Mouse (Mus musculus) heart, postnatal 0 days (tissue): ENCODE data around the gene 4931429L15Rik. TPM values are rescaled to one million over a fixed set of nuclear protein-coding genes. Genes with fewer than 3 reads are reported as not detected.

Experiments used
- ATAC-seq: fragments of 200-750 bp; cut with Nextera tagmentation; 2 replicates; pipeline ENCODE4 v1.8.0; 2017; ENCODE audit warnings: low read depth, moderate number of reproducible peaks, moderate library complexity; ENCODE audit not compliant: insufficient read depth
- DNase-seq: peaks from one replicate; pipeline ENCODE4 v3.0.0-alpha.2; 2016; ENCODE audit warnings: low spot score
- H3K27ac ChIP-seq: fragments of 300-500 bp; sonication (generic); 2 replicates; pipeline ENCODE4 v1.5.1; 2014; ENCODE audit warnings: low read depth, mild to moderate bottlenecking
- H3K27me3 ChIP-seq: fragments of 300-500 bp; sonication (generic); 2 replicates; pipeline ENCODE4 v1.6.1; 2014; ENCODE audit warnings: low read length, mixed read lengths; ENCODE audit not compliant: control insufficient read depth, insufficient read depth
- H3K36me3 ChIP-seq: fragments of 300-500 bp; sonication (generic); replicated peaks from 2 replicates; pipeline ENCODE4 v1.6.1; 2014; ENCODE audit warnings: low read length, mixed read lengths; ENCODE audit not compliant: control insufficient read depth, insufficient read depth
- H3K4me1 ChIP-seq: fragments of 300-500 bp; sonication (generic); 2 replicates; pipeline ENCODE4 v1.6.1; 2014; ENCODE audit warnings: antibody characterized with exemption; ENCODE audit not compliant: control insufficient read depth, insufficient read depth
- H3K4me2 ChIP-seq: fragments of 300-500 bp; sonication (generic); 2 replicates; pipeline ENCODE4 v1.6.1; 2014; ENCODE audit warnings: low read depth, mild to moderate bottlenecking, low read length, moderate library complexity
- H3K4me3 ChIP-seq: fragments of 300-500 bp; sonication (generic); 2 replicates; pipeline ENCODE4 v1.5.1; 2014; ENCODE audit warnings: low read depth, low read length
- H3K9ac ChIP-seq: fragments of 300-500 bp; sonication (generic); replicated peaks from 2 replicates; pipeline ENCODE4 v1.6.1; 2014; ENCODE audit warnings: low read depth, low read length, mixed read lengths
- H3K9me3 ChIP-seq: fragments of 300-500 bp; sonication (generic); replicated peaks from 2 replicates; pipeline ENCODE4 v1.6.1; 2016; ENCODE audit warnings: low read length; ENCODE audit not compliant: control insufficient read depth
- CTCF ChIP-seq: IDR thresholded peaks from 2 replicates; pipeline ENCODE4 v1.5.1; 2016; ENCODE audit warnings: antibody characterized with exemption, control low read depth, low read depth
- EP300 ChIP-seq: IDR thresholded peaks from 2 replicates; pipeline ENCODE4 v1.6.1; 2016; ENCODE audit warnings: antibody characterized with exemption, low read depth
- WGBS: fragments of 180-500 bp; shearing (Covaris S2); extraction: QIAGEN DNeasy Blood & Tissue Kit; methylation state at CpG from one replicate; pipeline ENCODE4 v1.1.7; 2014; 5-methylcytosine and 5-hydroxymethylcytosine counted together
- polyA plus RNA-seq: library from polyadenylated mRNA; unstranded; fragments of >200 nt; fragmentation: Nextera tagmentation; extraction: Ambion mirVana; gene quantifications from 2 replicates; pipeline ENCODE4 v1.2.1, GENCODE M21; 2015
- total RNA-seq: library from RNA; depleted of rRNA; stranded (reverse); fragments of >200 nt; gene quantifications from 2 replicates; pipeline ENCODE4 v1.2.3, GENCODE M21; 2014; ENCODE audit warnings: low replicate concordance

Gene 4931429L15Rik
- total and polyA plus RNA-seq, 2 experiments from 2014 or later = not detected

DNA sequence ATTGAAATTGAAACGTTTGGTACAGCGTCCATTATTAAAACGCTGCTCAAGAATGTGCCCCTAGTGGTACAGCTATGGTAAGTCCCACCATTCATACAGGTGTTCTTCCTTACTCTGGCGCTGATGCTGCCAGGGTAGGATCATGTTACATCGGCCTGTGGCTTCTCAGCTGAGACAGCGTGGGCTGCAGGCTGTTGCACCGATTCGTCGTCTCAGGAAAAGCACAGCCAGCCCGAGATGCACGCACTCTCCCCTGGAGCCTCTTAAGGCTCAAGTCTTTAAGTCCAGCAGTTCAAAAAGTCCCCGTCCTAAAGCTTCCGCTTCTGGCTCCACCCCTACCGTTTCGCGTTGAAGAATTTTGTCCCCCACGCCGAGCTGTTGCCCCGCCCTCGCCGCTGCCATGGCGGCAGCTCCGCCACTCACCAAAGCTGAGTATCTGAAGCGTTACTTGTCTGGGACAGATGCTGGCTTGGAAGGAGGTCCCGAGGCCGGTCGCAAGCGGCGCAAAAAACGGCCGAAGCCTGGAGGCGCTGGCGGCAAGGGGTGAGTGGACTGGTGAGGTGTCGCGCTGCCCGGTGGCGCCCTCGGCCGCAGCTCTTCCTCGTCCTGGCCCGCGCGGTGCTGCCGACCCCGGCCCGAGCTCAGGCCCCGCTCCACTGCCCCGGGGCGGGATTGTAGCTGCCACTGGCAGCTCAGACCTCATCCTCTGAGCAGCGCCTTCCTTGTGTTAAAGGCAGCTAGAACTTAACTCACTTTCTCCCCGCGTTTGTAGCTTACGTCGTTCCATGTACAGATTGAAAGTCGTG lies 37.0 kb downstream of the 4931429L15Rik start, which contains the start of gene Bud13:
Gene Bud13, plus strand, starts transcription at position 378 of the 806 bp plus-strand sequence.
- peak within 1 kb of the TSS; percentile 64 for H3K4me2 ChIP-seq
- ATAC-seq (peak; percentile 93), DNase-seq (peak; percentile 91)
- peaks cover 54% of the 10 kb centered on the region for H3K36me3 ChIP-seq
- H3K4me3 ChIP-seq = peak within 1 kb of the TSS; percentile 80
- TF ChIP-seq EP300 (no peak), CTCF (peak; percentile 53)
- under 1% methylated on average over 54 of the region's 55 CpGs for WGBS
- peak within 1 kb of the TSS; percentile 77 for H3K9ac ChIP-seq
- peak within 1 kb of the TSS; percentile 61 for H3K27ac ChIP-seq
- H3K9me3 ChIP-seq = no peaks in the 10 kb centered on the region
- H3K4me1 ChIP-seq = peaks cover 10% of the 10 kb centered on the region
- H3K27me3 ChIP-seq = no peaks in the 10 kb centered on the region

GRCm38 (mm10) chr9:46274494-46274893 lies 45.3 kb downstream of the 4931429L15Rik start:
- WGBS = 55% methylated on average over 9 of the region's 9 CpGs
- TF ChIP-seq CTCF = no peak
- TF ChIP-seq EP300 = no peak
- peaks cover 7% of the 10 kb centered on the region; the same call in 1 of the 2 replicates for H3K4me1 ChIP-seq
- H3K27ac ChIP-seq = no peak overlapping the region
- H3K4me2 ChIP-seq = no peak overlapping the region
- H3K27me3 ChIP-seq = peaks cover 6% of the 10 kb centered on the region; the same call in 1 of the 2 replicates
- no peak overlapping the region for H3K4me3 ChIP-seq
- H3K9ac ChIP-seq = no peak overlapping the region
- no peak for ATAC-seq
- no peaks in the 10 kb centered on the region for H3K9me3 ChIP-seq
- no peak for DNase-seq
- H3K36me3 ChIP-seq = peaks cover 47% of the 10 kb centered on the region

GRCm38 (mm10) chr9:46272677-46273454 lies 46.9 kb downstream of the 4931429L15Rik start, which contains the start of gene Zpr1:
Gene Zpr1 (plus strand): TSS chr9:46273064.
- Histone ChIP-seq H3K4me1 (peaks cover 7% of the 10 kb centered on the region; the same call in 1 of the 2 replicates), H3K9ac (peak within 1 kb of the TSS; percentile 60), H3K27me3 (peaks cover 7% of the 10 kb centered on the region), H3K27ac (peak within 1 kb of the TSS; percentile 78), H3K36me3 (peaks cover 37% of the 10 kb centered on the region), H3K4me2 (peak within 1 kb of the TSS; percentile 95), H3K9me3 (no peaks in the 10 kb centered on the region), H3K4me3 (peak within 1 kb of the TSS; percentile 87)
- DNase-seq (peak; percentile 94), ATAC-seq (peak; percentile 97)
- TF ChIP-seq EP300 (no peak; the same call in 1 of the 2 replicates), CTCF (peak; percentile 20; the same call in 1 of the 2 replicates)
- 6% methylated on average over 45 of the region's 45 CpGs for WGBS

- Histone ChIP-seq H3K9me3 (no peaks in the 10 kb centered on the region), H3K27ac (no peak overlapping the region), H3K36me3 (peaks cover 29% of the 10 kb centered on the region), H3K4me1 (peaks cover 7% of the 10 kb centered on the region; the same call in 1 of the 2 replicates), H3K9ac (no peak overlapping the region), H3K4me2 (no peak overlapping the region), H3K27me3 (peaks cover 7% of the 10 kb centered on the region), H3K4me3 (no peak overlapping the region)
- no peak for TF ChIP-seq CTCF
- 64% methylated on average over 9 of the region's 9 CpGs for WGBS
- no peak for ATAC-seq
- DNase-seq = peak; percentile 40
These were observed 47.7 kb downstream of the 4931429L15Rik start for GRCm38 (mm10) chr9:46272070-46272469.

GRCm38 (mm10) chr9:46270782-46271181 lies 49.0 kb downstream of the 4931429L15Rik start:
- WGBS = 85% methylated on average over 4 of the region's 4 CpGs
- no peak overlapping the region for H3K9ac ChIP-seq
- peaks cover 16% of the 10 kb centered on the region for H3K36me3 ChIP-seq
- peaks cover 7% of the 10 kb centered on the region; the same call in 1 of the 2 replicates for H3K4me1 ChIP-seq
- no peak overlapping the region for H3K4me2 ChIP-seq
- H3K9me3 ChIP-seq = no peaks in the 10 kb centered on the region
- TF ChIP-seq EP300 (no peak), CTCF (no peak)
- DNase-seq (no peak), ATAC-seq (no peak)
- H3K27me3 ChIP-seq = peaks cover 7% of the 10 kb centered on the region
- no peak overlapping the region for H3K4me3 ChIP-seq
- no peak overlapping the region for H3K27ac ChIP-seq
